Mouse (Mus musculus) monocyte, adult 2 months (primary cell): ENCODE measurements around the gene Vmn1r55.
A peak's percentile ranks its signal among the peaks of the same experiment; 100 is the strongest.
"Not testable (repeated sequence)": the region's sequence is repeated elsewhere in the genome, so short reads cannot be mapped to it uniquely, and the experiment has no call there.

Experiments
- DNase-seq, 2 experiments: peaks; one replicate each; pipeline ENCODE4 v3.0.0; 2022; ENCODE audit warnings: low spot score in 2 of 2, low read depth in 1 of 2

The Vmn1r55 gene

GRCm38 (mm10) chr7:5081939-5082338 lies 67.5 kb downstream of the Vmn1r55 start:
- DNase-seq = no peak

- DNase-seq = no peak
Observed at GRCm38 (mm10) chr7:5081241-5081640, 68.2 kb downstream of the Vmn1r55 start.

GRCm38 (mm10) chr7:5080815-5081214 lies 68.7 kb downstream of the Vmn1r55 start:
- DNase-seq = no peak

- peak; percentile 86 to 93 for DNase-seq
Observed at GRCm38 (mm10) chr7:5080010-5080751, 69.3 kb downstream of the Vmn1r55 start, which contains the start of gene Epn1. Epn1 (plus strand) TSS chr7:5080235.

GRCm38 (mm10) chr7:5079365-5080009 lies 70.0 kb downstream of the Vmn1r55 start:
- DNase-seq = not testable (repeated sequence)
